Mouse (Mus musculus): ENCODE data around the gene Msi2. TPM values are rescaled to one million over a fixed set of nuclear protein-coding genes. Genes with fewer than 3 reads are reported as not detected.
A peak's percentile ranks its signal among the peaks of the same experiment; 100 is the strongest.

The Msi2 gene
- total RNA-seq, 2 experiments from 2014 or later = 205 to 234 TPM

GRCm38 (mm10) chr11:88435543-88435942, 282.8 kb downstream of the Msi2 start:
- no peak for DNase-seq

- DNase-seq = no peak
Observed at GRCm38 (mm10) chr11:88431363-88432269, 286.7 kb downstream of the Msi2 start.

GRCm38 (mm10) chr11:88430292-88430691, 288.0 kb downstream of the Msi2 start:
- DNase-seq = no peak

- no peak for DNase-seq
Observed at GRCm38 (mm10) chr11:88429680-88430079, 288.6 kb downstream of the Msi2 start.

- peak; percentile 81 for DNase-seq
Observed at GRCm38 (mm10) chr11:88425631-88426101, 292.6 kb downstream of the Msi2 start.

- no peak for DNase-seq
Observed at GRCm38 (mm10) chr11:88424034-88424767, 294.1 kb downstream of the Msi2 start.

GRCm38 (mm10) chr11:88421057-88421578, 297.2 kb downstream of the Msi2 start:
- DNase-seq = no peak

- no peak for DNase-seq
Observed at GRCm38 (mm10) chr11:88419657-88420366, 298.5 kb downstream of the Msi2 start.

- no peak for DNase-seq
Observed at GRCm38 (mm10) chr11:88419064-88419463, 299.2 kb downstream of the Msi2 start.

GRCm38 (mm10) chr11:88414157-88414870, 304.0 kb downstream of the Msi2 start:
- DNase-seq = no peak

GRCm38 (mm10) chr11:88412423-88413094, 305.8 kb downstream of the Msi2 start:
- peak; percentile 87 for DNase-seq

- DNase-seq = peak; percentile 47
Observed at GRCm38 (mm10) chr11:88408305-88408704, 310.0 kb downstream of the Msi2 start.

GRCm38 (mm10) chr11:88406408-88406915, 311.9 kb downstream of the Msi2 start:
- DNase-seq = no peak

GRCm38 (mm10) chr11:88404816-88405613, 313.3 kb downstream of the Msi2 start:
- DNase-seq = peak; percentile 78

GRCm38 (mm10) chr11:88404247-88404677, 314.1 kb downstream of the Msi2 start:
- DNase-seq = no peak

- DNase-seq = no peak
Observed at GRCm38 (mm10) chr11:88402290-88402689, 316.0 kb downstream of the Msi2 start.

GRCm38 (mm10) chr11:88401333-88401732, 317.0 kb downstream of the Msi2 start:
- no peak for DNase-seq

- no peak for DNase-seq
Observed at GRCm38 (mm10) chr11:88400926-88401325, 317.4 kb downstream of the Msi2 start.

GRCm38 (mm10) chr11:88400235-88400634, 318.1 kb downstream of the Msi2 start:
- DNase-seq = no peak

- no peak for DNase-seq
Observed at GRCm38 (mm10) chr11:88399431-88399830, 318.9 kb downstream of the Msi2 start.

Measured in heart, postnatal 4 days (tissue).